ENCODE assay signal across 18 mouse cellular contexts in genomic region chr17:65656076-65656475, GRCm38 (mm10). TPM values are rescaled to one million over a fixed set of nuclear protein-coding genes. Genes with fewer than 3 reads are reported as not detected.
"Had no signal": no experiment of that assay in that cellular context is flagged by ENCODE, and none has a peak within 500 bp of the region (broad histone marks: within the 10 kb centered on the region; RNA-seq: fewer than 3 reads in every experiment).

No protein-coding gene starts in this region.

- H3K9me3 ChIP-seq: kidney, embryonic 15.5 days; limb, embryonic 15.5 days; midbrain, embryonic 15.5 days; neural tube, embryonic 12.5 days had no signal

- DNase-seq: kidney, postnatal 14 days; lung, embryonic 14.5 days; lung, postnatal 14 days; thymus, postnatal 4 days had no signal

- H3K4me3 ChIP-seq: kidney, embryonic 15.5 days; left cerebral cortex, adult 2 months; limb, embryonic 15.5 days; midbrain, embryonic 15.5 days; neural tube, embryonic 12.5 days had no signal

- H3K4me2 ChIP-seq: kidney, embryonic 15.5 days; limb, embryonic 15.5 days; lung, embryonic 14.5 days; midbrain, embryonic 11.5 days; midbrain, embryonic 15.5 days; neural tube, embryonic 12.5 days had no signal

- ATAC-seq: hindbrain, embryonic 16.5 days; inflammation-experienced regulatory T-cells, adult 6 months; intestine, postnatal 0 days; midbrain, embryonic 15.5 days had no signal

- H3K27me3 ChIP-seq: kidney, embryonic 15.5 days; limb, embryonic 15.5 days; midbrain, embryonic 15.5 days; neural tube, embryonic 12.5 days had no signal

- H3K36me3 ChIP-seq: midbrain, embryonic 15.5 days had no signal

- H3K9ac ChIP-seq: kidney, embryonic 15.5 days; limb, embryonic 15.5 days; lung, embryonic 14.5 days; midbrain, embryonic 15.5 days; neural tube, embryonic 12.5 days had no signal

- H3K27ac ChIP-seq: kidney, embryonic 15.5 days; left cerebral cortex, adult 2 months; limb, embryonic 15.5 days; midbrain, embryonic 15.5 days; neural tube, embryonic 12.5 days had no signal

- H3K4me1 ChIP-seq: kidney, embryonic 15.5 days; limb, embryonic 15.5 days; midbrain, embryonic 15.5 days; neural tube, embryonic 12.5 days had no signal

RNA-seq across cellular contexts. Expression of gene Txndc2, which starts 14.1 kb away (rescaled TPM):
- total RNA-seq: layer of hippocampus, adult 8-10 months; layer of hippocampus, postnatal 25 days had no signal
- polyA plus RNA-seq: hindbrain, embryonic 16.5 days; inflammation-experienced regulatory T-cells, adult 6 months; intestine, postnatal 0 days; kidney, embryonic 15.5 days; large intestine, adult 2 months; limb, embryonic 11.5 days; stomach, embryonic 14.5 days had no signal
